Mouse (Mus musculus) lung, adult 2 months (tissue): ENCODE data around the gene Sh3rf3.

Experiments used
- CTCF ChIP-seq: fragments of 200-500 bp; IDR thresholded peaks from 2 replicates; pipeline ENCODE4 v1.5.1; 2011; ENCODE audit warnings: mild to moderate bottlenecking, low read length, control low read depth; ENCODE audit not compliant: insufficient read depth
- POLR2A ChIP-seq: fragments of 200-500 bp; IDR thresholded peaks from 2 replicates; pipeline ENCODE4 v1.6.1; 2011; ENCODE audit warnings: low read depth, mild to moderate bottlenecking, control low read depth, low read length, borderline replicate concordance; ENCODE audit errors: extremely low read depth

- TF ChIP-seq CTCF (no peak), POLR2A (no peak)
These were observed 129.7 kb downstream of the Sh3rf3 start for GRCm38 (mm10) chr10:58942819-58943218.
